Mouse (Mus musculus): ENCODE data around the gene Magi3.

DNA sequence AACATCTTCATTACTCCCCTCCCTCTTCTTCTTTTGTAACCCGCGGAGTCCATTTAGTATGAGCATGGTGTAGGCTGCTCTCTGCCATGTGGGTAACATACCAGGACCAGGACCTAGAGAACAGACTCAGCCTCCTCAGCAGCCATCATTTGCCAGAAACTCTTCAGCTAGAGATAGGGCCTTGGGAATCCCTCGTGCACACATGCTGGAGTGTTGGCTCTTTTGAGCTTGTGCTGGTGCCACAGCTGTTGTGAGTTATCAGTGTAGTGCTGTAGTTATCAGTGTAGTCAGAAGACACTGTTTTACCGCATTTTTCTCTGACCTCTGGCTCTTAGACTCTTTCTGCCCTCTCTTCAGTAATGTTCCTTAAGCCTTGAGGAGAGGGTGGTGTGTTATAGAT lies 230.8 kb downstream of the Magi3 start:
- TF ChIP-seq CTCF (IDR thresholded peaks at IDR 0.05; ENCODE audit: extremely low read depth, insufficient read length, insufficient replicate concordance, low read depth, low read length) (no peak), POLR2A (IDR thresholded peaks at IDR 0.05; ENCODE audit: low read depth, low read length) (no peak)

Measured in small intestine, adult 2 months (tissue).